Mouse (Mus musculus): ENCODE data around the gene Dlgap1. TPM values are rescaled to one million over a fixed set of nuclear protein-coding genes. Genes with fewer than 3 reads are reported as not detected.

Gene Dlgap1
- polyA plus RNA-seq, 1 experiment from 2014 or later: 4.1 TPM

DNA sequence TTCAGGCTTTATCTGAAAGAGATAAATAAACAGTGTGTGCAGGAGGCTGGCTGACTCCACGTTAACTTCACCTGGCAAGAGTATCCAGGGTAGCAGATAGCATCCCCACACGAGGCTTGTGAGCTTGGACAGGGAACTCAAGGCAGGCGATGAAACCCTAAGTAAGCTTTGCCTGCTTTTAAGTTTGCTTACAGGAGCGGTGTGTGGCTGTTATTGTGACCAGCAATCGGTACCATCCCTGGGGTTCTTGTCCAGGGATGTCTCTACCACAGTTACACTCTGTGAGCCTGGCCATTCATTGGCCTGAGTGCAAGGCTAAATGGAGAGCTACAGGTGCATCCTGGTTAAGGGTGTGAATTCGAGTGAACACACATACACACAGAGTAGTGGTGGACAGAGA, 825.8 kb downstream of the Dlgap1 start:
- ATAC-seq (replicated peaks; ENCODE audit: low FRiP score): peak; percentile 19; the same call in 1 of the 2 replicates
- peak overlapping the region; percentile 36 for H3K4me2 ChIP-seq
- 53% methylated on average over 6 of the region's 6 CpGs for WGBS

GRCm38 (mm10) chr17:70795196-70795595, 826.3 kb downstream of the Dlgap1 start:
- no peaks in the 10 kb centered on the region for H3K27me3 ChIP-seq
- H3K4me1 ChIP-seq: peaks cover 33% of the 10 kb centered on the region
- H3K36me3 ChIP-seq: no peaks in the 10 kb centered on the region
- no peak overlapping the region for H3K4me2 ChIP-seq
- no peak for ATAC-seq (replicated peaks; ENCODE audit: low FRiP score)
- 54% methylated on average over 4 of the region's 4 CpGs for WGBS
- no peak overlapping the region for H3K9ac ChIP-seq
- no peak overlapping the region for H3K4me3 ChIP-seq (replicated peaks)
- no peaks in the 10 kb centered on the region for H3K9me3 ChIP-seq (replicated peaks)
- H3K27ac ChIP-seq: no peak overlapping the region

More for the DNA sequence above, 825.8 kb downstream of the Dlgap1 start:
- Histone ChIP-seq H3K27ac (peak overlapping the region; percentile 74), H3K4me3 (replicated peaks) (no peak overlapping the region), H3K4me1 (peaks cover 33% of the 10 kb centered on the region), H3K9ac (no peak overlapping the region), H3K27me3 (no peaks in the 10 kb centered on the region), H3K36me3 (no peaks in the 10 kb centered on the region), H3K9me3 (replicated peaks) (no peaks in the 10 kb centered on the region)

DNA sequence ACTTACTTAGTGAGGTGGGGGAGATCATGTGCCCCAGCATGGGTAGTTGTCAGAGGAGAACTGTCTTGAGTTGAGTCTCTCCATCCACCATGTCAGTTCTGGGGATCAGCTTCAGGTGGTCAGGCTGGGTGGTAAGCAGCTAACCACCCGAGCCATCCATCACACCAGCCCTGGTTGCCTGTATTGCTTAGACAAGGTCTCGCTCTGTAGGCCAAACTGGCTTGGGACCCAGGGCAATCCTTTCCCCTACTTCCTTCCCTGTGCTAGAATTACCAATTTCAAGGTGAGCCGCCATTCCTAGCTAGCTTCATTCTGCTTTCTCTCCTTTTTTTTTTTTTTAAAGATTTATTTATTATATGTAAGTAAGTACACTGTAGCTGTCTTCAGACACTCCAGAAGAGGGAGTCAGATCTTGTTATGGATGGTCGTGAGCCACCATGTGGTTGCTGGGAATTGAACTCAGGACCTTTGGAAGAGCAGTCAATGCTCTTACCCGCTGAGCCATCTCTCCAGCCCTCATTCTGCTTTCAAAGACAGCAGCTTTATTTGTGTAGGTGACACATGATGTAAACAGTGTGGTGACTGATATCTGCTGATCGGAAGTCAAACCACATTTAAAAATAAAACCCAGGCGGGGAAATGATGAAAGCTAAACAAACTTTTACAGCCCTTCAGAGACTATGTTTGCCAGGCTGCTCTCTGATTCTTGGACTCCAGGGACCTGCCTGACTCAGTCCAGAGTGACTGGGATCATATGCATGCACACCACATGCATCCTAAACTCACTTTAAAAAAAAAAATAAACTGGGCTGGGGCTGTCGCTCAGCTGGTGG, 828.3 kb downstream of the Dlgap1 start:
- no peak for ATAC-seq (replicated peaks; ENCODE audit: low FRiP score)
- WGBS: 76% methylated on average over 8 of the region's 8 CpGs

GRCm38 (mm10) chr17:70797773-70798045, 828.8 kb downstream of the Dlgap1 start:
- Histone ChIP-seq H3K4me2 (no peak overlapping the region), H3K9ac (no peak overlapping the region), H3K36me3 (no peaks in the 10 kb centered on the region), H3K9me3 (replicated peaks) (no peaks in the 10 kb centered on the region), H3K4me3 (replicated peaks) (no peak overlapping the region), H3K27ac (no peak overlapping the region), H3K27me3 (no peaks in the 10 kb centered on the region), H3K4me1 (peaks cover 33% of the 10 kb centered on the region)
- 68% methylated on average over 1 of the region's 1 CpGs for WGBS
- ATAC-seq (replicated peaks; ENCODE audit: low FRiP score): no peak

More for the DNA sequence above, 828.3 kb downstream of the Dlgap1 start:
- Histone ChIP-seq H3K9ac (no peak overlapping the region), H3K27me3 (no peaks in the 10 kb centered on the region), H3K4me2 (no peak overlapping the region), H3K4me1 (peaks cover 33% of the 10 kb centered on the region), H3K27ac (no peak overlapping the region), H3K4me3 (replicated peaks) (no peak overlapping the region), H3K36me3 (no peaks in the 10 kb centered on the region), H3K9me3 (replicated peaks) (no peaks in the 10 kb centered on the region)

- H3K36me3 ChIP-seq: no peaks in the 10 kb centered on the region
- H3K9me3 ChIP-seq (replicated peaks): no peaks in the 10 kb centered on the region
- H3K4me3 ChIP-seq (replicated peaks): no peak overlapping the region
- ATAC-seq (replicated peaks; ENCODE audit: low FRiP score): no peak
- no peak overlapping the region for H3K9ac ChIP-seq
- H3K4me1 ChIP-seq: peaks cover 28% of the 10 kb centered on the region
- peak overlapping the region; percentile 62; the same call in 1 of the 2 replicates for H3K27ac ChIP-seq
- 60% methylated on average over 4 of the region's 4 CpGs for WGBS
- no peaks in the 10 kb centered on the region for H3K27me3 ChIP-seq
- no peak overlapping the region for H3K4me2 ChIP-seq
Observed at GRCm38 (mm10) chr17:70799266-70799665, 830.4 kb downstream of the Dlgap1 start.

DNA sequence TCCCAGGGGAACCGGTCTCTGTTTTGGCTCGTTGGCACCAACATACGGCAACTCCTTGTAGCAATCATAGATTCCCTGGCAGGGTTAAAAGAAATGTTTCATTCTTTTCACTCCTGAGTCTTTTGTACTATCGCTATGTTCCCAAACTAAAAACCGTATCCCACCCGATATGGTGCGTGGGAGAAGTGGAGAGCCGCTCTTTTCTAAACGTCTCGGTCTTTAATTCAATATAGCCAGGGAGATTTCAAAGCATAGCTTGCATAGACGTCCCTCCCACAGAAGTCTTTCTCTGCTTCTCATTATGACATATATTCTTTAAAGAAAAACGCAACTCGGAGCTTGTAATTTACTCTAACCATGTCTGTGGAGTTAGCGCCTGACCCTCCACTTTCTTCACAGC, 833.1 kb downstream of the Dlgap1 start:
- Histone ChIP-seq H3K4me3 (replicated peaks) (no peak overlapping the region), H3K27ac (no peak overlapping the region), H3K4me2 (no peak overlapping the region), H3K27me3 (no peaks in the 10 kb centered on the region), H3K4me1 (peaks cover 12% of the 10 kb centered on the region), H3K36me3 (no peaks in the 10 kb centered on the region), H3K9ac (no peak overlapping the region), H3K9me3 (replicated peaks) (no peaks in the 10 kb centered on the region)
- no peak for ATAC-seq (replicated peaks; ENCODE audit: low FRiP score)
- WGBS: 74% methylated on average over 14 of the region's 14 CpGs

GRCm38 (mm10) chr17:70805866-70806265, 837.0 kb downstream of the Dlgap1 start:
- Histone ChIP-seq H3K4me3 (replicated peaks) (no peak overlapping the region), H3K9me3 (replicated peaks) (no peaks in the 10 kb centered on the region), H3K27ac (no peak overlapping the region), H3K27me3 (no peaks in the 10 kb centered on the region), H3K4me2 (no peak overlapping the region), H3K36me3 (no peaks in the 10 kb centered on the region), H3K4me1 (peaks cover 13% of the 10 kb centered on the region), H3K9ac (no peak overlapping the region)
- no peak for ATAC-seq (replicated peaks; ENCODE audit: low FRiP score)
- WGBS: 94% methylated on average over 9 of the region's 9 CpGs

DNA sequence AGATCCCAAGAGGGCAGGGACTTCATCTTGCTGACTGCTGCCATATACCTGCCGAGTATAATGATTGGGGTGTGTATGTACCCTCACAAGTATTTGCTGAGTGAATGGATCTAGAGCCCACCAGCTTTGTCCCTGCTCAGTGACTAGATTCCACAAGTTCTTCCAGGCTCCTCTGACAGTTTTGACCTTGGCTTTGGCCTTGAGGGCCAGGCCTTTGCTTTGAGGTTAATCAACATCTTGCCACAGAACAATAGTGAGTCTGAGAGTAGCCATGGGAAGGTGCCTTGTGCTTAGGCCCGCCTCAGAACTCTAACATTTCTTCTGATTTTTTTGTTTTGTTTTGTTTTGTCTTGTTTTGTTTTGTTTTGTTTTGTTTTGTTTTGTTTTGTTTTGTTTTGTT, 837.7 kb downstream of the Dlgap1 start:
- Histone ChIP-seq H3K27me3 (no peaks in the 10 kb centered on the region), H3K36me3 (no peaks in the 10 kb centered on the region), H3K9me3 (replicated peaks) (no peaks in the 10 kb centered on the region), H3K9ac (no peak overlapping the region), H3K4me1 (peaks cover 13% of the 10 kb centered on the region), H3K27ac (no peak overlapping the region), H3K4me2 (no peak overlapping the region), H3K4me3 (replicated peaks) (no peak overlapping the region)
- 93% methylated on average over 2 of the region's 2 CpGs for WGBS
- ATAC-seq (replicated peaks; ENCODE audit: low FRiP score): no peak

- ATAC-seq (replicated peaks; ENCODE audit: low FRiP score): no peak
- 92% methylated on average over 1 of the region's 1 CpGs for WGBS
- Histone ChIP-seq H3K4me3 (replicated peaks) (no peak overlapping the region), H3K9me3 (replicated peaks) (no peaks in the 10 kb centered on the region), H3K4me1 (peaks cover 13% of the 10 kb centered on the region), H3K36me3 (no peaks in the 10 kb centered on the region), H3K27me3 (no peaks in the 10 kb centered on the region), H3K4me2 (no peak overlapping the region), H3K27ac (no peak overlapping the region), H3K9ac (no peak overlapping the region)
Observed at GRCm38 (mm10) chr17:70807885-70808284, 839.0 kb downstream of the Dlgap1 start.

DNA sequence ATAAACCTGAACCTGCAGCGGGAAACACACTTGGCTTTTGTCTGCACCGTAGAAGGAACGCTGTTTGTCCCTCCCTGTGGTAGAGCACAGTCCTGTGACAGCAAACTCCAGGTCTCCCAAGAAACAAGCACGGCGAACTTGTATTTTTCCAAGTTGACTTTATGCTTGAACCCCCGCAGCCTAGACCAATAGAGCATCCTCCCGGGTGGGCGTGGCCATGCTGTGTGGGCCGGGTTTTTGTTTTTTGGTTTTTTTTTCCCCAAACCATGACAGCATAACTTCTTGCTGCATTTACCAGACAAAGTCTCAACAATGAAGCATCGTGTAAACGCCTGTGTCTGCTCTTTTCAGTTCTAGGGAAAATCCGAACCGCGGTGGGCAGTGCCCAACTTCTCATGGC, 840.0 kb downstream of the Dlgap1 start:
- no peaks in the 10 kb centered on the region for H3K9me3 ChIP-seq (replicated peaks)
- no peak overlapping the region for H3K9ac ChIP-seq
- H3K27ac ChIP-seq: no peak overlapping the region
- H3K27me3 ChIP-seq: no peaks in the 10 kb centered on the region
- H3K4me2 ChIP-seq: peak overlapping the region; percentile 39
- 43% methylated on average over 14 of the region's 14 CpGs for WGBS
- no peak overlapping the region for H3K4me3 ChIP-seq (replicated peaks)
- no peaks in the 10 kb centered on the region for H3K36me3 ChIP-seq
- ATAC-seq (replicated peaks; ENCODE audit: low FRiP score): no peak
- H3K4me1 ChIP-seq: peaks cover 13% of the 10 kb centered on the region

GRCm38 (mm10) chr17:70809776-70810175, 840.9 kb downstream of the Dlgap1 start:
- Histone ChIP-seq H3K27me3 (no peaks in the 10 kb centered on the region), H3K4me3 (replicated peaks) (no peak overlapping the region), H3K36me3 (no peaks in the 10 kb centered on the region), H3K4me2 (no peak overlapping the region), H3K27ac (no peak overlapping the region), H3K9me3 (replicated peaks) (no peaks in the 10 kb centered on the region), H3K4me1 (peaks cover 13% of the 10 kb centered on the region), H3K9ac (no peak overlapping the region)
- ATAC-seq (replicated peaks; ENCODE audit: low FRiP score): peak; percentile 55; the same call in 1 of the 2 replicates
- 14% methylated on average over 3 of the region's 3 CpGs for WGBS

DNA sequence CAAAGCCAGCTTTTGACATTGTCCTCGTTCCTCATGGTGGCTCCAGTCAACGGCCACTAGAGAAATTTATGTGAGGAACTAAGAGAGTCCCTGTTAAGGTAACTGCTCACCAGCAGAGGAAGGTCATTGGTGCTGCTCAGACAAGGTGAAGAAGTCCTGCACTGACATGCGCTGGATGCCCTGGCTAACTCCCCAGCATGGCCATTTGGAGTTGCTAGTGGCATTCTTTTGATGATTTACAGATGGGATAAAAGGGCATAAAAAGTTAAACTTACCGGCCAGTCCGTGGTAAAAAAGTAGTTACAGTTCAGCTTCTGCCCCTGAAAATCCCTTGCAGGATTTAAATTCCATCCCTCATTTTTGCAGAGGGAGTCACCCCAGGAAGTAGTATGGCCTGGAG, 841.9 kb downstream of the Dlgap1 start:
- no peak for ATAC-seq (replicated peaks; ENCODE audit: low FRiP score)
- H3K9me3 ChIP-seq (replicated peaks): no peaks in the 10 kb centered on the region
- no peak overlapping the region for H3K4me2 ChIP-seq
- peaks cover 13% of the 10 kb centered on the region for H3K4me1 ChIP-seq
- H3K9ac ChIP-seq: no peak overlapping the region
- H3K36me3 ChIP-seq: no peaks in the 10 kb centered on the region
- peaks cover 4% of the 10 kb centered on the region; the same call in 1 of the 2 replicates for H3K27me3 ChIP-seq
- H3K4me3 ChIP-seq (replicated peaks): no peak overlapping the region
- peak overlapping the region; percentile 9; the same call in 1 of the 2 replicates for H3K27ac ChIP-seq
- 59% methylated on average over 5 of the region's 5 CpGs for WGBS

- WGBS: 83% methylated on average over 8 of the region's 8 CpGs
- no peaks in the 10 kb centered on the region for H3K9me3 ChIP-seq (replicated peaks)
- no peak overlapping the region for H3K4me2 ChIP-seq
- no peak overlapping the region for H3K9ac ChIP-seq
- no peaks in the 10 kb centered on the region for H3K36me3 ChIP-seq
- H3K27me3 ChIP-seq: peaks cover 37% of the 10 kb centered on the region
- H3K4me3 ChIP-seq (replicated peaks): no peak overlapping the region
- H3K27ac ChIP-seq: no peak overlapping the region
- peaks cover 11% of the 10 kb centered on the region; the same call in 1 of the 2 replicates for H3K4me1 ChIP-seq
- ATAC-seq (replicated peaks; ENCODE audit: low FRiP score): no peak
Observed at GRCm38 (mm10) chr17:70815001-70815400, 846.1 kb downstream of the Dlgap1 start.
